Mouse (Mus musculus): ENCODE measurements at regions not wholly inside any gene's neighbourhood (a gene's known extent, or its start where the extent isn't known, plus 50 kb on each side); places are given as distances from the start of the nearest gene placed in this dataset.

DNA sequence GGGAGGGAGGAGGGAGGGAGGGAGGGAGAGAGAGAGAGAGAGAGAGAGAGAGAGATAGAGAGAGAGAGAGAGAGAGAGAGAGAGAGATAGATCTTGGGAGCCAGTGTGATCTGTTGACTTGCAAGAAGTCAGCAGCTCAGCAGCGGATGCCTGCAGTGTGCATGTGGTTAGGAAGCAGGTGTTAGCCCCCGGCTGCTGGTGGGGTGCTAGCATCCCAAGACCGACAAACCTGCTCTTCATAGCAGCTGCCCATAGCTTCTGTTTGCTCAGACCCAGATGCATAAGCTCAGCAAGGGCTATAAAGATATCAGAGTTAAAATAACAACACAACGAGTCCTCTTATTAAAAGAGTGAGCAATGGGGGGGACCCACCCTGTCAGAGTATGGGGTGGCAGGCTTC, 88.7 kb upstream of the Hdac4 start:
- DNase-seq (ENCODE audit: low spot score) = no peak

DNA sequence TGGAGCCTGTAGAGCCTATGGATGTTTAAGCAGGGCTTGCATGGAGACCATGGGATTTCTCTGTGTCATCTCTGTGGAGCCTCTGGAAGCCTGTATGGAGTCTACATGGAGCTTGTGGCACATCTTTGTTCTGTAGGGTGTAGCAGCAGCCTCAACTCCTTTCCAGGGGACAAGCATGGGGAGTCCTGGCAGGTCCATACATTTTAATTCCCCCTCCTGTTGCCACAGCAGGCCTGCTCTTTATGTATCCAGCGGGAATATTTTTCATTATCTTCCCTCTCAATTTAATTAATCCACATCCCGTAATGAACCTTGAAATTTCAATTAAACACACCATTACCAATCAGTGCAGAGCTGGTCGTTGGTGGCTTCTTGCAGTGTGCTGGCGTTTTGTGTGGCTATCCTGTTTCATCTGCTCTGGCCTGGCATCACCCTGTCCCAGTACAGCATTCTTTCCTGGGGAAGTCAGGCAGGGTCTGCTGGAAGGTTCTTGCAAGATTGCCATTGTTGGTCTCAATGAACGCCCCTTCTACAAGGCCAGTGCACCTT, 81.8 kb upstream of the Hdac4 start:
- DNase-seq (ENCODE audit: low spot score) = no peak

DNA sequence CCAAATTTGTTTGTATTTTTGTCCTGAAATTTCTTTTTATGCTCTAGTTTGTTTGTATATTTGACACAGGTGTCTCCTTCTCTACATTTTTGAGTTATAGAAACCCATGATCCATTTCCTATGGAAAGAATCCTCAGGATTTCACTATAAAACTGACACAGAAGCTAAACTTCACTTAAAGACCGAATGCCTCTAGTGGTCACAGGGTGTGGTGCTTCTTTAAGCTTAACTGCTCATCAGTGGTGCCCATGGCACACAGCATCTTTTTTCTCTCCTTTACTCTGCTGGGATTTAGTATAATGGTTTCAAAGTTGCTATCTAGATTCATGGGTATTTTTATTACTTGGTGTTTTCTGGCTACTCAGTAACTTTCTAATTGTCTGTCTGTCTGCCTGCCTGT, 79.9 kb upstream of the Hdac4 start:
- DNase-seq (ENCODE audit: low spot score) = no peak

DNA sequence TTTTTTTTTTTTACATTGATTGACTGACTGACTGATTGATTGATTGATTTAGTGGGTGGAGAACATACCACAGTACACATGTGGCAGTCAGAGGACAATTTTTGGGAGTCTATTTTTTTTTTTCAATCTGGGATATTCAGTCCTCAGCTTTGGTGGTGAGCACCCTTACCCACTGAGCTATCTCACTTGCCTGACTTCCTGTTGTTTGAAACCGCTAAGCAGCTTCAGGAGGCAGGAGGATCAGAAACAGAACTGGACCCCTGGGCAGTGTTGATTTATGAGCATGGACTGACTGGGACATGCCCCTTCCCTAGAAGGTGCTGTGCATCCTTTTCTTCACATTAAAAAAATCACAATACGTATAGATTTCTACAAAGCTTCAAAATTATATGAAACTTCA, 78.3 kb upstream of the Hdac4 start:
- DNase-seq (ENCODE audit: low spot score) = no peak

DNA sequence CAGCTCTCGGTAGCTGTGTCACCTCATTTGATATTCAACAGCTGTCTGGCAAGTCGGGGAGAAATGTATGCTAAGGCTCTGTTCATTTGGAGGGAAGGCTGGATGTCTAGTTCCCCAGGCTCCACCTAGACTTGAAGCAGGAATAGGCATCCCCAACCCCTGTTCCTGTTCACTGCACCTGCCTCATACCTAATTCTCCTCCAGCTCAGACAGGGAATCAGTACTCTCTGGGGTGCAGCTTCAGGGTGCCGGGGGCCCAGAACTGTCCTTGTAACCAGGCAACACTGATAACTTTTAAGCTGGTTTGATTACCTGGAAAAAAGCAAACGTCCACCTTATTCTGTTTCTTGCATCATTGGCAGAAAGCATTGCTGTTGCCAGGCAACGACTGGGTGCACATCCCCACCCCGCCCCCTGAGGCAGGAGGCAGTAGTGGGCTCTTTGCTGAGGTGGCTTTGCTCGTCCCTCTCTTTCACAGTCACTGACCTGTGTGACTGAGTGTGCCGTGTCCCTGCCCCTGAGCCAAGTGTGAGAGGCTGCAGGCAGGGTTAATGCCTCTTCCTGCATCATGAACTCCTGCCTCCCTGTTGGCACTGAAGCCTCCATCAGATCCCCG, 76.3 kb upstream of the Hdac4 start:
- DNase-seq (ENCODE audit: low spot score) = no peak

DNA sequence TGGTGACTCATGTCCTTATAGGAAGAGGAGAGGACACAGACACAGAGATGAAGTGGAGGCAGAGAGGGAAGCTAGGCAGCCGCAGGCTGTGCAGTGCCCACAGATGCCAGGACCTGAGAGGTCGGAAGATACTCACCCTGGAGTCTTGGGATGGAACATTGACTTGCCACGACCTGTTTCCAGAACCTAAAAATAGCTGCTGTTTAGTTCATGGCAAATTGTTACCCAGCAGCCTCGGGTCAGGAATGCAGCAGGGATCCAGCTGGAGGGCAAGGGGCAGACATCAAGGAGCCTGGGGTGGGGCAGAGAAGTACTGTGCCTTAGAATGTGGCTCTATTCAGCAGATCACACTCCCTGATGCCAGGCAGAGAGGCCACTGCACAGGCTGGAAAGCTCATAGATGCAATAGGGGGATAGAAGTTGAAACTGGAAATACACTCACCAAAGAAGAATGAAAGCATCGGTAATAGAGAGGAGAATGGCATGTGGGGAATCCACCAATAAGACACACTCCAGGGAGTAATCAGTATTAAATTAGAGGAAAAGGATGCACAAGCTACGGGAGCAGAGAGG, 75.1 kb upstream of the Hdac4 start:
- no peak for DNase-seq (ENCODE audit: low spot score)

DNA sequence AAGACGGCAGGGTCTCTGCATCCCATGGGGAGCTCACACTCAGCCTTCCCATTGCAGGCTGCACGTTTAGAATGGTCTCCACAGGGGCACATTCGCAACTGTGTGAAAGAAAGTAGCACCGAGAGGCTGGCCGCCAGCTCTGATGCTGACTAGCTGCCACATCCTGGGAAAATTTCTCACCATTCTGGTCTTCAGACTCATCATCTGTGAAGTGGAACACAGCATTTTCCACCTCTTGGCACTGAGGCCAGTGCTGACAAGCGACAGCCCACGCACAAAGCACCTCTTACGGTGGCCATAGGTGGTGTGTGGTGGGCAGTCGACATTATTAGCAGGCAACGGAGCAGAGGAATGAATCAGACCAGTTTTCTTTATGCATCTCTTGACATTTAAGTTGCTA, 74.0 kb upstream of the Hdac4 start:
- DNase-seq (ENCODE audit: low spot score) = no peak

DNA sequence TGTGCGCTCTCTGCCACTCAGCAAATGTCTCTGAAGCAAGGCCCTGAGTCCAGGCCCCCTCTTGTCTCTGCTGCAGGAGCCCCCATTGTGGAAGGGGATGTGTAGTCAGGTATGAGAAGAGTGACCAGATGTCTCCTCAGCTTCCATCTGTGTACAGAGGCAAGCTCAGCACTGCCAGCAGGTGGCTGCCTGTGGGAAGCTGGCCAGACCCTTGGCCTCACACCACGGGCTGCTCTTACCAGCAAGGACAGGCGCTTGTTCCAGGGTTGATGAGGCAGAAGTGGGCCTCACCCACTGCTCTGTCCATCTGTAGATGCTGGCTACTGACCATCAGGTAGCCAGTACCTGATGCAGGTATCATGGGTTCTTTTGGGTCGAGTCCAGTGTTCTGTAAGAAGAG, 69.4 kb upstream of the Hdac4 start:
- DNase-seq (ENCODE audit: low spot score) = no peak

DNA sequence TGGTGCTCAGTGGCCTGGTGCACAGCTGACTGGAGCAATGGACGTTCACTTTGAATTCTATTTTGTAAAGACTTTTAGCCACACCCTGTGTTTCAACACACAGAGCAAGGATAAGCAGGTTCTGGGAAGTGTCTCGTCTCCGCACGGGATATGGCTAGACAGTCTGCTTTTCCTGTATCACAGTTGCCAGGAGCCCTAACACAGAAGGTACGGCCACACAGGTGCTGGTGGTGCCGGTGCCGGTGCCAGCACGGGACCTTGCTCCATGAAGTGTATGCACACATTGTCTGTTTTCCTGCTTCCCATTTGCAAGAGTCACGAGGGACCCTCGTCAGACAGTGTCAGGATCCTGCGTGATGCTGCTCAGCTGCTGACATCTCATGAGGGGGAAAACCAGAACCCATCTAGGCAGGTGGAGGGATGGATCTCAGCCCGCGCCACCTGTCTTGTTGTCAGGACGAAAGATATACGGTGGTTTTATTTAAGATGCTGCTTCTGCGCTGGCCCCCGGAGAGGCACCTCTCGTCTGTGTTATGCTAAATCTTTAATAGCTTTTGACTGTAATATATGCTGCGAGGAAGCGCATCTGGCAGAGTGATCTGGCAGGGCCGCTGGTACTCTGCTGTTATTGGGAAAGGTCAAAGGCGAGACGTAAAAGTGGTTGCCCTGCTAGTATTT, 64.4 kb upstream of the Hdac4 start:
- DNase-seq (ENCODE audit: low spot score) = no peak

DNA sequence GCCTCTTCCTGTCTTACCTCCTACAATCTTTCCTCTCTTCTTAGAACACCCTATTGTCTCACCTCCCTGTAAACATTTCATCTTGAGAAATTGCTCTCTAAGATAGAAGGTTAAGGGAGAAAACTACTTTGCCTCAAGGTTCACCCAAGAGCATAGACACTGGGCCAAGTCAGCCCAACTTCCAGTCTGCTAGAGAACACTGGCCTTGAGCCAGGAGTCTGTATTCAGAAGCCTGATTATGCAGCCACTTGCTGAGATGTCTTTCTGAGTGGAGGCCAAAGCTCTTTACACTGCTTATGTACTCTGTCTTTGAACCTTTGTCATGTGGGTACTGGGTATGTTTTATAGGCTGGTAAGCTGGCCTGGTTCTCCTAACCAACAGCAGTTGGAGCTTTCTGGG, 62.5 kb upstream of the Hdac4 start:
- no peak for DNase-seq (ENCODE audit: low spot score)

DNA sequence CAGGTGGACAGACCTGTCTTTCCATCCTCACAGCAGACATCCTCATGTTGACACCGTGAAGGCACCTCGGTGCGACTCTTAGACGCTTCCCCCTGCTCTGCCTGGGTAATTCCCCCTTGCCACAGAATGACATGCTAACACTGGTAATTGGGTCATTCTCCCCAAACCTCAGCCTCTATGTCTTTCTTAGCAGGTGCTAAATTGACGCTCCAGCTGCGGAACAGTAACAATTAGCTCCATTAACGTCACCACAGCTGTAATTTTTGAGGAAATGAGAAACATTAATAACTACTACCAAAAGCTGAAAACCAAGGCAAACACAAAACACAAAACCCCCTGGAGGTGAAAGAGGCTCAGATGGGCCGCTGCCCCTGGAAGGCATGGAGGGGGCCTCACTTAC, 57.6 kb upstream of the Hdac4 start:
- no peak for DNase-seq (ENCODE audit: low spot score)

DNA sequence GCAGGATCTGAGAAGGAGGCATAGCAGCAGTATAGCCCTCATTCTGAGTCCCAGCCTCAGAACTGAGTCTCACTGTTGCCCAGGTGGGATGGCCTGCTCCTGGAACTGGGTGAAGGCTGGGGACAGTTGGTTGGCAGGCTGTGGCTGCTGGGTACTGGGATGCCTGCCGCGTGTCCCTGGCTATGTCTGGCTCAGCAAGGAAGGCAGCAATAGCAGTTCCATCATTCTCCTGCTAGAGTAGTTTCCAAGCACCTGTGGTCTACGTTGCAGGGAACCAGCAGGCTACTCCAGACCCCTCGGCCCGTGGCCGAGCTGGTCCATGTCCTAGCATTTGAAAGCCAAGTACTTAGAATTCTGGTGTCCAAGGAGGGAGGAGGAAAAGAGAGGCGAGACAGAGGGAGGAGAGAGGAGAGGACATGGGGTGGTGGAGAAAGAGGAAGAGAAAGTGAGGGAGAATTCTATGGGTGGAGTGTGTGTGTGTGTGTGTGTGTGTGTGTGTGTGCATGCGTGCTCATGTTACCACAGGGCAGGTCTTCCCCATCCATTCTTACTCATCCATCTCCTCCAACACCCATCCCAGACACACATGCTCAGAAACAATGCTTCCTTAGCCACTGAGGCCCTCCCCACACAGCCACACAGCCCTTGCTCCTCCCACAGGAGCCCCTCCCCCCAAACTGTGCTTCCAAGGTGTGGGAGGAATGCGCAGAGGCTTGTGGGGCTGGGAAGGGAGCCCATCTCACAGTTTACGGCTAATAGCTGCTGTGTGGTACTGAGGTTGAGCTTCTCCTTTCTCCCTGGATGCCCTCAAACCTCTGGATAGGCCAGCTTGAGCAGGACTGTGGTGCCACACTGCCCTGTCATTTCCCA, 55.3 kb upstream of the Hdac4 start:
- DNase-seq (ENCODE audit: low spot score) = no peak

Measured in layer of hippocampus, adult 9-10 months (tissue).